Mouse (Mus musculus) urinary bladder, postnatal 36 days (tissue): ENCODE data around the gene Gm49345.
"Not testable (repeated sequence)": the region's sequence is repeated elsewhere in the genome, so short reads cannot be mapped to it uniquely, and the experiment has no call there.

Source experiments
- DNase-seq, 2 experiments: peaks; one replicate each; pipeline ENCODE4 v3.0.0; 2022; ENCODE audit warnings: low spot score in 2 of 2, mixed read lengths in 1 of 2

Gm49345 gene

GRCm38 (mm10) chr13:67637294-67638007, at the start of gene Gm49345, which contains the start of gene Zfp729a:
Gm49345 (minus strand) TSS chr13:67637769.
Zfp729a (minus strand) TSS chr13:67637791.
- DNase-seq, result peak; percentile 79 to 83

- DNase-seq, result no peak
These were observed 49.4 kb upstream of the Gm49345 start, which contains the start of gene Zfp738 for GRCm38 (mm10) chr13:67686971-67687370. Zfp738 (minus strand) TSS chr13:67687071.

GRCm38 (mm10) chr13:67683841-67684240, 46.3 kb upstream of the Gm49345 start:
- not testable (repeated sequence) for DNase-seq

- DNase-seq, result peak; percentile 78 to 83
These were observed 45.6 kb upstream of the Gm49345 start for GRCm38 (mm10) chr13:67682959-67683735.

GRCm38 (mm10) chr13:67674902-67675301, 37.3 kb upstream of the Gm49345 start:
- DNase-seq, result no peak

- no peak for DNase-seq
These were observed 14.9 kb upstream of the Gm49345 start for GRCm38 (mm10) chr13:67652496-67652895.

- DNase-seq, result no peak
These were observed 27.5 kb downstream of the Gm49345 start for GRCm38 (mm10) chr13:67610108-67610507.

- DNase-seq, result peak; percentile 89
These were observed 28.3 kb downstream of the Gm49345 start, which contains the start of gene Zfp729b for GRCm38 (mm10) chr13:67609066-67609876. Zfp729b (minus strand) TSS chr13:67609707.

GRCm38 (mm10) chr13:67572591-67573189, 64.9 kb downstream of the Gm49345 start:
- DNase-seq, result no peak

- DNase-seq, result no peak
These were observed 83.8 kb downstream of the Gm49345 start, which contains the start of gene Zfp748 for GRCm38 (mm10) chr13:67553730-67554129. Zfp748 (minus strand) TSS chr13:67553830.

GRCm38 (mm10) chr13:67552505-67553346, 84.8 kb downstream of the Gm49345 start:
- peak; percentile 83 to 85 for DNase-seq

GRCm38 (mm10) chr13:67545941-67546340, 91.6 kb downstream of the Gm49345 start:
- no peak for DNase-seq
